Mouse (Mus musculus) left cerebral cortex, postnatal 10 days (tissue): ENCODE measurements at regions not wholly inside any gene's neighbourhood (a gene's known extent, or its start where the extent isn't known, plus 50 kb on each side); places are given as distances from the start of the nearest gene placed in this dataset.

Experiments used
- DNase-seq, 2 experiments: peaks; one replicate each; pipeline ENCODE4 v3.0.0; 2021 to 2022; ENCODE audit warnings: low spot score in 2 of 2, mixed read lengths in 1 of 2; ENCODE audit errors: extremely low spot score in 1 of 2
- intact Hi-C: fragments of 180-260 bp; cut with DNase I; formaldehyde crosslinking; loops from one replicate; pipeline ENCODE4 v1.15.1; 2025

- intact Hi-C loops: no loop called here
- DNase-seq: no peak
Observed at GRCm38 (mm10) chr8:34756916-34757315, 645.4 kb upstream of the Gm10131 start.

DNA sequence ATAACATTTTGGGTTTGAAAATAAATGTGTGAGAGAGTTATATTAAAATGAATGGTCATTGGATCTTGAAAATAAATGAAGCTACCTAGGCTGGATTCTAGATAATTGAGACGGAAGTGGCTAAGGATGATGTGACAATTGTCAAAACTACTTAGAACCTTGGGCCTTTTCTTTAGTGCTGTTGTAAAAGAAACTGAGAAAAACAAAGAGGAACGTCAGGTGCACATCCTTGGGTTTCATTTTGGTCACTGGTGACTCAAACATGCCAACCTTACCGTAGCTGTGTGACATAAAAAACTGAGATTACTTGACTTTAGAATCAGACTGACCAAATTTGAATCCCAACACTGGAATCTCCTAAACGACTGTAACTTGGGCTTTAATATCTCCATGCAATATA is 644.6 kb upstream of the Gm10131 start:
- intact Hi-C loops: no loop called here
- no peak for DNase-seq

GRCm38 (mm10) chr8:34755480-34755879 is 643.9 kb upstream of the Gm10131 start:
- DNase-seq: no peak
- intact Hi-C loops: no loop called here

GRCm38 (mm10) chr8:34753046-34753445 is 641.5 kb upstream of the Gm10131 start:
- DNase-seq: no peak
- intact Hi-C loops: no loop called here

DNA sequence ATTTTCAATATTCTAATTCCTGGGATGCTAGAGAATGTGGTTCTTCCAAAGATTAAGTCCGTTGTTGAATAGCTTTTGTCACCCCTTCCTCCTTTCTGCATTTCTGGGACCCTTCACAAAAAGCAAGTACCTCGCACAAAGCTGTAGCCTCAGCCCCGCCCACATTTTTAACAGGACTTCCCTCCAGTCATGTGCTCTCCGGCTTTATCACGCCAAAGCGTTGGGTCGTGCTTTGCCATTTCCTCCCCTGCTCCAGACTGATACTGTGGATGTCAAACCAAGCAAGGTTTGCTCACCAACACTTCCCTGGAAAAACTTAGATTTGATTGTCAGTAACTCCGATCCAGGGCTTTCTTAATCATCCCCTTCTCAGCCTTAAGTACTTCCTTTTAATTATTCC is 637.0 kb upstream of the Gm10131 start:
- DNase-seq: no peak
- intact Hi-C loops: no loop called here

- intact Hi-C loops: no loop called here
- DNase-seq: no peak
Observed at GRCm38 (mm10) chr8:34745706-34746105, 634.2 kb upstream of the Gm10131 start.

- no peak for DNase-seq
- intact Hi-C loops: no loop called here
Observed at GRCm38 (mm10) chr8:34744682-34745081, 633.1 kb upstream of the Gm10131 start.

- no peak for DNase-seq
- intact Hi-C loops: no loop called here
Observed at GRCm38 (mm10) chr8:34744179-34744578, 632.6 kb upstream of the Gm10131 start.

- no peak for DNase-seq
- intact Hi-C loops: no loop called here
Observed at GRCm38 (mm10) chr8:34743137-34743536, 631.6 kb upstream of the Gm10131 start.

DNA sequence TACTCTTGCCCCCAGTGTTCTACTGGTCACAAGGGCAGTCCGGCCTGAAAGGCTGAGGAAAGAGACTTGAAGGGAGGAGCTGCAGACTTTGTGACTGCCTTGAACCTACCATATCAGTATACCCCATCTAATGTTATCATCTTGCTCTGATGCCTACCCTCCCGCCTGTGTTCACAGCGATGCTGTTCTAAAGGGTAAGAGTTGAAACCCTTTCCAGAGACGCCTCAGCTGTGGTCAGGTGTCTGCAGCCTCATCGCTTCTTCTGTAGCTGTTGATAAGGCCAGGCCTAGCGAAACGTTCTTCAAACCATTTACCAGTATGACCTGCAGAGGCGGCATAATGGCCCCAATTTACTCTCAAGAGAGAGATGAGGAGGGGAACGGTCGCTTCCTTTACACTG is 629.3 kb upstream of the Gm10131 start:
- intact Hi-C loops: no loop called here
- DNase-seq: no peak

- DNase-seq: no peak
- intact Hi-C loops: no loop called here
Observed at GRCm38 (mm10) chr8:34739836-34740804, 628.6 kb upstream of the Gm10131 start.

GRCm38 (mm10) chr8:34736214-34736613 is 624.7 kb upstream of the Gm10131 start:
- no peak for DNase-seq
- intact Hi-C loops: no loop called here

GRCm38 (mm10) chr8:34735006-34735405 is 623.5 kb upstream of the Gm10131 start:
- intact Hi-C loops: no loop called here
- DNase-seq: no peak

- intact Hi-C loops: no loop called here
- DNase-seq: no peak
Observed at GRCm38 (mm10) chr8:34732808-34733207, 621.3 kb upstream of the Gm10131 start.

- intact Hi-C loops: no loop called here
- DNase-seq: no peak
Observed at GRCm38 (mm10) chr8:34732362-34732761, 620.8 kb upstream of the Gm10131 start.

DNA sequence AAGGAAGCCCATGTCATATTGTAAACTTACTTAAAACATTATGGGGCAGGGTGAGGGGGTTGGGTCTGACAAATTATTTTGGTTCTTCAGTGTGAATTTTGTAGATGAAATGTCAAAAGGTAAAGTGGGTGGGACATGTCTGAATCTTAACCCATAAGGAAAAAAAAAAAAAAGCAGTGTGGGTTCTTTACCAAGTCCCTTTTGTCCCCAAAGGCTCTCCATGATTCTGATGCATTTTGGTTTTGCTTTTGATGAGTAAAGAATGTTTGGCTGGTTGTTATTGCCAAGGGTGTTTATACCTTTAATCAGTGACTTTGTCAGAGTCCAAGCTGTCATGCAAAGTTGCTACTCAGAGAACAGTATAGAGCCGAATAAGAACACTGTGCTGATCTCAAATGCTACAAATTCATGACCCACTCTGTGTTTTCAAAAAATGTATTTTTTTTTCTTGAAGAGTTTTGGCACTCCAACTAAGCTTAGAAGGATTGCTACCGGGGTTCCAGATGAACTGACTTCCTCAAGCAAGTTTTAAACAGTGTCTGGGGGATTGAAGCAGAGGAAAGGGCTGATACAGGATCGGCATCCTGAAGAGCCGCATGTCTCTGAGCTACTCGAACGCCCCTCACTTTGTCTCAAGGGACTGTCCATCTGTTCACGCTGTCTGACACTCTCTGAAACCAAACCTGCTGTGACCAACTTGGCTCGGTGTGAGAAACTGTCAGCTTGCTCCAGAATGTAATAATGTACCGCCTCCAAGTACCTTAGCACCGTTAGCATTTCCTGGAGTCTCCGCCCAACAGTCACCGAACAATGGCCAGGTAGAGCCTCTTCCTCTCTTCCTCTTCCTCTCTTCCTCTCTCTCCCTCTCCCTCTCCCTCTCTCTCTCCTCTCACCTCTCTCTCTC is 619.8 kb upstream of the Gm10131 start:
- intact Hi-C loops: no loop called here
- peak in 1 of 2 experiments; percentile 4 for DNase-seq

DNA sequence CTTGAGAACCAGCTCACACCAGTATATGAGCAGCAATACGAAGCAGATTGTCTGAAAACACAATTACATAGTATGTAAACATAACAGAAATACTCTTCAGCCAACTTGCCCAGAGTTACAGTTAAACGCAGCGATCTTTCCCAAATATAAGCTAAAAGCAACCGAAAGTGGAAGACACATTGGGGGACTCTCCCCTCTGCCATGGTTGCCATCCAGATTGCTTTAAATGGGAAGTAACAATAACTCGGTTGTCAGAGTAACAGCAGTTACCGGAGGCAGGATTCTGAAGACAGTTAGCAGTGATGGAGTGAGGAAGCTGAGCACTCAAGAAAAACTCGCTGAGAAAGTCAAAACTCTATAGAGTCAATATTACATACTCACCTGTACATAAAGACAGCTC is 618.0 kb upstream of the Gm10131 start:
- intact Hi-C loops: no loop called here
- DNase-seq: no peak

GRCm38 (mm10) chr8:34727699-34728098 is 616.2 kb upstream of the Gm10131 start:
- intact Hi-C loops: no loop called here
- no peak for DNase-seq

DNA sequence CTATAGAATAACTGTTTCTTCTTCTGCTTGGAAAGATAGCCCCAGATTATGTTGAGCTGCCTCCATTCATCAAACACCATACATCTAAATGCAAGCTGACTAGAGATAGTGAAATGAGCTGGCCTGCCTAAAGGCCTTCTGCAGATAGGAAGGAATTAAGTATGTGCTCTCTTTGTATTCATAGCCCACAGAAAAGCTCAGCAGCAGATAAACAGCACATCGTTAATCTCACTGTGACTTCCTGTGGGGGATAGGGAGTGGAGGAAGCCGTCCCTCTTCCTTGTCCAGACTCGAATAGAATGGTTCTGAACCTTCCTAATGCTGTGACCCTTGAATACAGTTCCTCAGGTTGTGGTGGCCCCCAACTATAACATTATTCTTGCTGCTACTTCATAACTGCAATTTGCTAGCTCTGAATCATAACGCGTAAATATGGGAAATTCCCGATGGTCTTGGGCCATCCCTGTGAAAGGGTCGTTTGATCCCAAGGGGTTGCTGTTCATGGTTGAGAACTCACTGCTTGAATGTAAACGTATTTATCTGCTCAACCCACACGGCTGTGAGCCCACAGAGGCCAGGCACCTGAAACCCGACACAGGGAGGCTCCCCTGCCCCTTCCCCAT is 614.7 kb upstream of the Gm10131 start:
- no peak for DNase-seq
- intact Hi-C loops: no loop called here
